Mouse (Mus musculus) layer of hippocampus, postnatal 25 days (tissue): ENCODE results near the gene Tmem108. TPM values are rescaled to one million over a fixed set of nuclear protein-coding genes. Genes with fewer than 3 reads are reported as not detected.

Experiments used
- DNase-seq, 2 experiments: peaks; one replicate each; pipeline ENCODE4 v3.0.0; 2022; ENCODE audit warnings: mixed read lengths in 2 of 2, low spot score in 1 of 2; ENCODE audit errors: extremely low spot score in 1 of 2
- total RNA-seq, 2 experiments: library from RNA; stranded (reverse); gene quantifications; 2 replicates each; pipeline ENCODE4 v1.2.3; 2021

Tmem108 gene
- total RNA-seq, 2 experiments from 2014 or later = 34.7 to 44.2 TPM

DNA sequence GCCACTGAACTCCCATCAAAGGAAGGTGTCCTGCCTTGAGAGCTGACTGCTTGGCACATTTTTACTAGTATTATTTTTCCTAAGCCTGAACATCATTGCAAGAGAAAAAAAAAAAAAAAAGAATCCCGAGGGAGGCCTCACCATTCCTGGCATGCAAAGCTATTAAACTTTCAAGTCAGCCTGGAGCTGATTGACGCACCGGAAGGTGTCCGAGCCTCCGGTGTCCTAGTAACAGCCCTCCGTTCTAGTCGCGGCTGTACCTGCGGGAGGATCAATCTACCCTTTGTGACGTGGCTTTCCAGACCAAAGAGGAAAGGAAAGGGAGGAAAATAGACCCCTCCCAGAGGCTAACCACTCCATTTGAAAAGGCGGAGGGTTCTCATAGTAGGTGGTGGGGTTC is 289.9 kb downstream of the Tmem108 start:
- no peak for DNase-seq

DNA sequence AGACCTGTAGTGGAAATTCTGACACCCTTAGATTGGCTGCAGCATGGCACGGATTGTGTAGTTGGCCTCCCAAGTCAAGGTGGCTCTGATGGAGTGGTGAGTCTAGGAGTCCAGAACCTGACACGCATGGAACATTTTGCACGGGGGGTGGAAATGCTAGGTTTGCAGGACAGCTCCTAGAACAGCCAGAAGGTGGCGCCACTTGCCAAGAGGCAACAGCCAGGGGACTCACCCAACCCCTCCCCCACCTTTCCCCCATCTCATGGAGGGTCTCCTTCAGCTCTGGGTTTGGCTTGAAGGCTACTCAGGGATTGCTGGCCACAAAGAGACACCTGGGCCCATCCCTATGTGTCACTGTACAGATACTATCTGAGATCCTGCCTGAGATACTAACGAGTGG is 292.1 kb downstream of the Tmem108 start:
- DNase-seq = peak in 1 of 2 experiments; percentile 62

DNA sequence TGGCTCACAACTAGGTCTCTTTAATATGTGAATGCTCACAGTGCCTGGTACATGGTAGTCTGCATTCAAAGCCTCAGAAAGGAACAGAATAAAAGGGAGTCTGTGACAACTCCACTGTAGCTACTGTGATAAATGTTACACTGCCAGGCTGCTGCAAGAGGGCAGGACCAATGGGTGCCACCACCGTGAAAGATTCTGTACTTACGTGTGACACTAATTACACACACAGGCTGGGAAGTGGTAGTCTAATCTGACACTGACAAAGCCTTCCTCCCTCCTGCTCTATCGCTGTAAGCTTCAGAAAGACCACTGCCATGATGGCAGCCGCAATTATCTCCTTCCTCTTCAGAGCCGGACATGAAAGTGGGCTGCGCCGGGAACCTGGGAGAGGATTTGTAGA is 292.7 kb downstream of the Tmem108 start:
- DNase-seq = no peak

DNA sequence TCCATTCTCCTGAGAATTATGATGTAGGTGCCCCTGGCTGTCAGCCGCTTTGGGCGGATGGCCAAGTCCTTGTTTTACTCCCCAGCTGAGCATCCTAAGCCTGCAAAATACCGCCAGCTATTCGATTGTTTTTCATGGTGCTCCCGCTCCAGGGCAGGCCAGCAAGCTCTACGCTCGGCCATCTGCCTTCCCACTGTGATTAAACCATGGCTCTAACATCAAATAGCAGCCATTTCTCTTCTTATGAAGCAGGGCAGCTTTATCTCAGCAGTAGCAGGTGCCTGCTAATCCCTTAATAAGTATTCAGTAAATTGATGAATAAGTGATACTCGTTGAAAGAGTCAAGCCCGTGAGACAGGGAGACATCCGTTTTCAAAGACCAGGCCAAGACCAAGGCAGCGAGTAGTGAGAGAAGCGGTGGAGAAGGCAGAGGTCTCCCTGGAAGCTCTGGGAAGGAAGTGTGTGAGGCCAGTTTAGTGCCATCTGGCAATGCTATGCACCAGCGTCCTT is 295.9 kb downstream of the Tmem108 start:
- peak in 1 of 2 experiments; percentile 54 for DNase-seq

DNA sequence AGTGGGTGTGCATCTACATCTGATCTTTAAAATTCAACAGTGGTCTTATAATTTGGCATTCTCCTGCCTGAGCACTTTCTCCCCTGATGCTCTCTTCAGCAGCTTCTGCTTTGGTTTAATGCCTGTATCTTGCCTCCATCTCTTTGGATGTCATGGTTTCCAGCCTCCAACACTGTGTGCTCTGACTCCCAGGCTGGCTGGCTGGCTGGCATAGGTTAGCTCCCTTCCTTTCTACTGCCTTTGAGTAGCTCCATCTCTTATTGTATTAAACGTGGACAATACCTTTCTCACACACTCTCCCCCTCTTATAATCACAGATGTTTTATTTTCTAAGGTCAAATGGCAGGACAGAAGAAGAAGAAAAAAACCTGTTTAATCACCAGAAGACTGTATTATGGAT is 296.3 kb downstream of the Tmem108 start:
- DNase-seq = no peak

DNA sequence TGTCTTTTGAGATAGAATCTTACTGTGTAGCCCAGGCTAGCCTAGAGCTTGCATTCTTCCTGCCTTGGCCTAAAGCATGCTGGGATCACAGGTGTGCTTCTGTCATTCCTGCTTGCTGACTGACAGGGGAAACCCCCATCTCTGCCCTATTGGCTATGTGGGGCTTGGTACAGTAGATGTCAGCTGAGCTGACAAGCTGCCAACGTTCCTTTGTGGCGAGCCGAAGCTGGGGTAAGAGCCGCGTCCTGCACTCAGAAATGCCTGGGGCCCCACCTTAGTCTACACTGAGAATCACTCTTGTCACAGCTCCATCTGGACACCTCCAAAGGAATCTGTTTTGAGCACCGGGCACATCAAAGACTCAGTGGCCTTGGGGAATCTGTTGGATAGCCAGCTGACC is 297.8 kb downstream of the Tmem108 start:
- no peak for DNase-seq

DNA sequence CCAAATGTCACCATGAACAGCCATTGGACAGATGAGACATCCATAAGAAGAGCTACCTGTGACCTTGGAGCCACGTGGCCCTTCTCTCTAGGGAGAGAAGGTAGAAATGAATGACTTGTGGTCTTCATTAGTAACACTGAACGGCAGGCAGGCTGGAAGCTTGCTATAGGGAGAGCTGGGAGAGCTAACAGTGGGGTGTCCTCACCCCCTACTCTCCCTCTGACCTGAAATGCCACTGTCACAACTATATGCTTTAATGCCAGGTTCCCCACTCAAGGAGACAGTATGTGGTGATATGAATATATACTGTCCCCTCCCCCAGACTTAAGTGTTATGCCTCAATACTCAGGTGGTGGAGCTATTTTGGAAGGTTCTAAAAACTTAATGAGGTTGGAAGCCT is 301.8 kb downstream of the Tmem108 start:
- DNase-seq = no peak

DNA sequence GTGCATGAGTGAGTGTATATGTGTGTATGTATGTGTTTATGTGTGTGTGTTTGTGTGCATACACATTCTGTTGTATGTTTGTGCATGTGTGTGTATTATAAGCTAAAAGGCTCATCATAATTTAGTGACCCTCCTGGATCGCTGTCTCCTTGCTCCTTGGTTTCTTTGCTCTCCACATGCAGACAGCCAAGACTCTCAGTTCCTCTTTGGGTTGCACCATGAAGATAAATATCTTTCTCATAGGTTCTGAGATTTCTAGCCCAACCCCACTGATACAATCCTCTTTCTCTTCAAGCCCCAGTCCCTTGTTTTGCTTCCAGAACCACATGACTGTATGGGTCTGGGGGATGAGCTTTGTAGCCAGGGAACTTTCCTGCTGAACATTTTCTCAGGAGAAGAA is 302.3 kb downstream of the Tmem108 start:
- no peak for DNase-seq

DNA sequence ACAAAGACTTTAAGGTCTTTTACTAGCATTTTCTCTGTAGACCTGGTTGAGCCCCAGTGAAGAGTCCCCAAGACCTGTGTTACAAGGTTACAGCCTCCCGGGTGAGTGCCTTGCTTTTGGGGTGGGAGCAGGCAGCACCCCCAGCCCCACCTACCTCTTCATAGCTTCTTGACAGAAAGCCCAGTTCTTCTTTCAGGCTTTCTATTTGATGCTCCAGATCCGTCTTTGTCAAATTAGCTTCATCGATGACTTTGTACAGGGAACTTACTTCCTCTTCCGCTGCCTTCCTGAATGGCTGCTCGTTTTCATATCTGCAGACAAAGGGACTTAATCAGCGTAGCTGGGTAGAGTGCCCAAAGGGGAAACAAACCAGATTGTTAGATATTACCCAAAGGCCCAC is 312.0 kb downstream of the Tmem108 start:
- DNase-seq = no peak

DNA sequence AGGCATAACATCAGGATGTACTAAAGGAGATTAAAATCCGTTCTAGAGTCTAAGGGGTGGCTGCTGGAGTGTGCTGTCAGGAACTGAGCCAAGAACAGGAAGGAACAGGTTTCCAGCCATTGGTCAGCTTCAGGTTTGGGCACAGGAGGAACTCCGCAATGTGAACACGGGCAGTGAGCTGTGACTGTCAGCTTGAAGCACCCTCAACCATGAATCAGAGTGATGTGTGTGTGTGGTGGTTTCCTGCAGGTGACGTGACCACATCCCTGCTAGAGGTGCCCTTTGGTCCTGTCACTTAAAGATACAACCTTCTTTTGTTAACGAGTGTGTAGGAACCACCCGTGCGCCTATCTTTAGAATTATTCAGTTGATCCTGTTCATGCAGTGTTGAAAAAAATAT is 312.5 kb downstream of the Tmem108 start:
- no peak for DNase-seq

DNA sequence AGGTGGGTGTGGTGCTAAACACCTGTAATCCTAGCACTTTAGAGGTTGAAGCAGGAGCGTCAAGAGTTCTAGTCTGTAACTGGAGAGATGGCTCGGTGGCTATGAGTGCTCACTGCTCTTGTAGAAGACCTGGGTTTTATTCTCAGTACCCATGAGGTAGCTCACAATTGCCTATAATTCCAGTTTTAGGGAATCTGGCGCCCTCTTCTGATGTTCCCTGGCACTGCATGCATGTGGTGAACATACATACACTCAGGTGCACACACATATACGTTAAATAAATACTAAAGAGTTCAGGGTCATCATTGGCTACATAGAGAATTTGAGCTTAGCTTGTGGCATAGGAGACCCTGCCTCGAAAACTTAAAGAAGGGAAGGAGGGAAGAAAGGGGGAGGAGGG is 317.0 kb downstream of the Tmem108 start:
- DNase-seq = no peak

DNA sequence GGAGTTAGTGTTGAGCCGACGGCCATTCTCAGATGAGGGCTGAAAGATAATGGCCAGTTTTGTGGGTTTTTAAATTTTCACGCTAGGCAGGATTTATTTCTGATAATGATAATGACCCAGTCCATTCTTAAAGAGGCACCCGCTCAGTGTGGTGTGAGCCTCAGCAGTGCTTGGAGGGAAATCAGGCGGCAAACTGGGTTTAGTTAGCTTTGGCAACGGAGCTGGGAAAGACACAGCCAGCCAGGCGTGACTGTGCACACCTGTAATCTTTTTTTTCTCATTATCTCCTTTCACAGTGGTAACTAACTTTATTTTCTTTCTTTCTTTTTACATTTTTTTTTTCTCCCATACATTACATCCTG is 317.8 kb downstream of the Tmem108 start:
- DNase-seq = no peak

DNA sequence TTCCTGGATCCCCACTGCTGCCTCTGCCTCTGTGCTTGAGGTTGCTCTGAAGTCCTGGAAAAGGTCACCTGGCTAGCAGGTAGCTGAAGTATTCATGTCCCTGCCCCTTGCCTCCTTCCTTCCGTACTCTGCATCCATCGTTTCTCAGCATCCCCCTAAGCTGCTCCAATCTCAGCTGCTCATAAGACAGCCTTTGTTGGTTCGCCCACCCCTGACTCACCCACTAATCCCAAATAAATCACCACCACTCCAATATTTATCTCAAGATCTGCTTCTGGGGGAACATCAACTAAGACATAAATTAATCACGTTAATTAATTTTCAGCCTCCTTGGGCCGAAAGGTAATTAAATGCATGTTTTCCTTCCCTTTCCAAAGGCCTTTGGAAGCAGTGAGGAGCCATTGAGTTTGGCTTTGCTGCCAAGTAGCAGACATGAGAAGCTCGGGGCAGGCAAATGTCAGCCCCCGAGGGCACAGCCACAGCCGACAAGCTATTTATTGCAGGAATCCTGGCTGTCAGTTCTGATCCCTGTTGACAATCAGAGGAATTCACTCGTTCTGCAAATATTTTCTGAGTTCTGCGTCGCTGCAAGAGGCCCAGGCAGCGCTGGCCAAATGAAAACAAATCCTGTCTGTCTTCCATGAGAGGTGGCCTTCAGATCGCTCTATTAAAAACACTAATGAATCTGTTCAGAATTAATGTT is 318.4 kb downstream of the Tmem108 start:
- DNase-seq = no peak

DNA sequence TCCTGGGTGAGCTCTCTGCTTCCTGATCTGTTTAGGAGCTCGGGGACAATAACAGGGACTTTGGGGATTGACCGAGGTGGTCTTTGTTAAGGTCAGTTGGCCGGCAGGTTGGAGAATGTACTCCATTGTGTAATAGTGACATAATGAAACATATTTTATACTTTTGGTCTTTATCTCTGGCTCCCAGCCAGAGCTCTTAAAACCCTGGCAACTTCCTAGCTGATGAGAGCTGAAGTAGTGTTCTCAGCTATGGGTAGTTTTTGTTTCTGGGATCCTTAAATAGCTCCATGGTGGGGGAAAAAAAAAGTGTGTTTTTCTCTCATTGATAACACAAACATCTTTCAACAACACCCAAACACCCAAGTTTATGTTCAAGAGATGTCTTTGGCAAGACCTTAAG is 321.0 kb downstream of the Tmem108 start:
- DNase-seq = no peak

DNA sequence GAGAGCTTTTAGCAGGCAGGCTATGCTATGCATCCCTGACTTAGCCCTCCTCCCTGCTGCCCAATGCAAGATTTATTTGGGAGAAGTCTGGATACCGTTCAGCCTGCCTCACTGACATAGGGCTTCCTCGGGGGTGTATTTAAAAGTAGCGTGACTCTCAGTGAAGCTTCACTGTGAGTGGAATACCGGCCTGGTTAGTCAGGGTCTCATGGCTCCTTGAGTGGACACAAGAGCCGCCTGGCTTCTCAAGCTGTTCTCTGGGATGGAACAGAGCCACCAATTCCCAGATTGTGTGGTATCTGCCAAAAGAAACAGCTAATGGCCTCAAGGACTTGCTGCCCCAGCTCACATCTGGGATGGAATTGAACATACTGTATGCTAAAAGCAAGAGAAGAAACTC is 324.5 kb downstream of the Tmem108 start:
- no peak for DNase-seq

DNA sequence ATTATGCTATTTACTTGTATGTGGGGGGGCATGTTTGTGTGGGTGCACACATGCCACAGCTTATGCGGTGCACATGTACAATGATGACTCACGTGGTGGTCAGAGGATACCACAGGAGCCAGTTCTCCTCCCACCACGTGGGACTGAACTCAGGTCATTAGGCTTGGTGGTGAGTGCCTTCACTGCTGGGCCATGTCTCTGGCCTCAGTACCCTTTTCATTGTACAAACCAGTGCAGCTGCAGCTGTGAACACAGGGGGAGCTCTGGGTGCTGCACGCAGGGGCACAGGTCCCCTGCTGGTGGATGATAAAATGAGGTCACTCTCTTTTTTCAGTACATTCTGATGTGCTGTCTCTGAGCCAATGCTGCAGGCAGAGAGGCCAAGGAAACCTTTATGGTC is 327.5 kb downstream of the Tmem108 start:
- no peak for DNase-seq

Other genes with a start within 250 kb of the Tmem108 start
- gene Nphp3, start 240.7 kb upstream of the Tmem108 start, total RNA-seq = 1 to 10 TPM; 5.5 to 8.9 TPM